Mouse (Mus musculus) olfactory bulb, adult 2 months (tissue): ENCODE results near the gene Slc24a4.

Experiments
- CTCF ChIP-seq: fragments of 200-500 bp; IDR thresholded peaks from 2 replicates; pipeline ENCODE4 v1.5.1; 2012; ENCODE audit warnings: low read depth, mild to moderate bottlenecking, low read length, moderate library complexity; ENCODE audit not compliant: insufficient read depth
- POLR2A ChIP-seq: fragments of 200-500 bp; IDR thresholded peaks from 2 replicates; pipeline ENCODE4 v1.6.1; 2012; ENCODE audit warnings: mild to moderate bottlenecking, low read depth, low read length, moderate library complexity; ENCODE audit not compliant: insufficient read depth

- no peak for TF ChIP-seq CTCF
- TF ChIP-seq POLR2A: no peak
Measured at GRCm38 (mm10) chr12:102235551-102235950, 107.0 kb downstream of the Slc24a4 start.
